Mouse (Mus musculus) hindbrain, embryonic 12.5 days (tissue): Measurements from ENCODE around the gene Nsd2. TPM values are rescaled to one million over a fixed set of nuclear protein-coding genes. Genes with fewer than 3 reads are reported as not detected.
A peak's percentile ranks its signal among the peaks of the same experiment; 100 is the strongest.
"Not testable (repeated sequence)": the region's sequence is repeated elsewhere in the genome, so short reads cannot be mapped to it uniquely, and the experiment has no call there.

ENCODE experiments used
- ATAC-seq: fragments of 200-750 bp; cut with Nextera tagmentation; 2 replicates; pipeline ENCODE4 v1.8.0; 2017; ENCODE audit warnings: moderate TSS enrichment; ENCODE audit not compliant: low FRiP score
- H3K27ac ChIP-seq: fragments of 300-500 bp; sonication (generic); 2 replicates; pipeline ENCODE4 v1.5.1; 2016; ENCODE audit warnings: mild to moderate bottlenecking
- H3K27me3 ChIP-seq: fragments of 300-500 bp; sonication (generic); 2 replicates; pipeline ENCODE4 v1.6.1; 2016; ENCODE audit warnings: mild to moderate bottlenecking
- H3K36me3 ChIP-seq: fragments of 300-500 bp; sonication (generic); 2 replicates; pipeline ENCODE4 v1.6.1; 2016; ENCODE audit warnings: mild to moderate bottlenecking
- H3K4me1 ChIP-seq: fragments of 300-500 bp; sonication (generic); 2 replicates; pipeline ENCODE4 v1.6.1; 2016
- H3K4me2 ChIP-seq: fragments of 300-500 bp; sonication (generic); replicated peaks from 2 replicates; pipeline ENCODE4 v1.6.1; 2016; ENCODE audit warnings: mild to moderate bottlenecking
- H3K4me3 ChIP-seq: fragments of 300-500 bp; sonication (generic); 2 replicates; pipeline ENCODE4 v1.5.1; 2016; ENCODE audit warnings: mild to moderate bottlenecking
- H3K9ac ChIP-seq: fragments of 300-500 bp; sonication (generic); 2 replicates; pipeline ENCODE4 v1.6.1; 2016; ENCODE audit warnings: mild to moderate bottlenecking, moderate library complexity
- H3K9me3 ChIP-seq: fragments of 300-500 bp; sonication (generic); replicated peaks from 2 replicates; pipeline ENCODE4 v1.6.1; 2016; ENCODE audit warnings: mild to moderate bottlenecking
- WGBS: fragments of 180-500 bp; shearing (Covaris S2); methylation state at CpG from one replicate; pipeline ENCODE4 v1.1.7; 2016; 5-methylcytosine and 5-hydroxymethylcytosine counted together
- polyA plus RNA-seq: library from polyadenylated mRNA; unstranded; fragments of >200 nt; fragmentation: Nextera tagmentation; extraction: Ambion mirVana; gene quantifications from 2 replicates; pipeline ENCODE4 v1.2.1, GENCODE M21; 2016

Gene Nsd2
- polyA plus RNA-seq, 1 experiment from 2014 or later: 98.9 TPM

GRCm38 (mm10) chr5:33916616-33917015 is 96.1 kb downstream of the Nsd2 start:
- WGBS: 100% methylated on average over 2 of the region's 2 CpGs
- H3K4me3 ChIP-seq, ATAC-seq, H3K9me3 ChIP-seq, H3K27ac ChIP-seq, H3K4me2 ChIP-seq, H3K27me3 ChIP-seq, H3K4me1 ChIP-seq, H3K9ac ChIP-seq: not testable (repeated sequence)
- peaks cover 62% of the 10 kb centered on the region for H3K36me3 ChIP-seq

GRCm38 (mm10) chr5:33919466-33919865 is 98.9 kb downstream of the Nsd2 start:
- no peak for ATAC-seq
- H3K4me1 ChIP-seq: no peaks in the 10 kb centered on the region
- no peak overlapping the region for H3K27ac ChIP-seq
- H3K9ac ChIP-seq: no peak overlapping the region
- H3K4me3 ChIP-seq: no peak overlapping the region
- H3K9me3 ChIP-seq: no peaks in the 10 kb centered on the region
- no peaks in the 10 kb centered on the region for H3K27me3 ChIP-seq
- H3K4me2 ChIP-seq: no peak overlapping the region
- peaks cover 50% of the 10 kb centered on the region for H3K36me3 ChIP-seq
- 94% methylated on average over 1 of the region's 1 CpGs for WGBS

- 98% methylated on average over 2 of the region's 2 CpGs for WGBS
- no peak for ATAC-seq
- Histone ChIP-seq H3K4me3 (no peak overlapping the region), H3K4me2 (no peak overlapping the region), H3K36me3 (peaks cover 48% of the 10 kb centered on the region), H3K9ac (no peak overlapping the region), H3K27me3 (no peaks in the 10 kb centered on the region), H3K4me1 (no peaks in the 10 kb centered on the region), H3K27ac (no peak overlapping the region), H3K9me3 (no peaks in the 10 kb centered on the region)
These were observed 99.5 kb downstream of the Nsd2 start for GRCm38 (mm10) chr5:33920037-33920436.

DNA sequence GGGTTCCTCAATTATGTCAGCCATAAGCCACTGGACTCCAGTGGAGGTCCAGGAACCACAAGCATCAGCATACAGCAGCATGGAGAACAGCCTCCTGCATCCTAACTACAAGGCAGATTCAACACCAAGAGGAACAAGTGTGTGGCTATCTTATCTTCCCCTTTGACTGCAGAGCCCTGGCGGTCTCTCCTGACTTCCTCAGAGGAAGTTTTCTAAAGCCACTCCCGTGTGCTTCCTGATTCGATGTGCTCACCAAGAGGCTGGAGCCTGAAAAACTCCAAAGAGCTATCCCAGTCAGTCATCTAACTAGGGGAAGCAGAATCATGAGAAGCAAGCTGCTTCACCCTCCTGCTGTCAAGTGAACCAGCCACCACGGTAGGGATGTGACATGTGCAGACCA is 100.4 kb downstream of the Nsd2 start:
- H3K9me3 ChIP-seq: no peaks in the 10 kb centered on the region
- 84% methylated on average over 4 of the region's 4 CpGs for WGBS
- H3K4me2 ChIP-seq: no peak overlapping the region
- no peak for ATAC-seq
- no peak overlapping the region for H3K4me3 ChIP-seq
- peaks cover 39% of the 10 kb centered on the region for H3K36me3 ChIP-seq
- H3K27me3 ChIP-seq: no peaks in the 10 kb centered on the region
- H3K9ac ChIP-seq: no peak overlapping the region
- H3K4me1 ChIP-seq: no peaks in the 10 kb centered on the region
- H3K27ac ChIP-seq: no peak overlapping the region

DNA sequence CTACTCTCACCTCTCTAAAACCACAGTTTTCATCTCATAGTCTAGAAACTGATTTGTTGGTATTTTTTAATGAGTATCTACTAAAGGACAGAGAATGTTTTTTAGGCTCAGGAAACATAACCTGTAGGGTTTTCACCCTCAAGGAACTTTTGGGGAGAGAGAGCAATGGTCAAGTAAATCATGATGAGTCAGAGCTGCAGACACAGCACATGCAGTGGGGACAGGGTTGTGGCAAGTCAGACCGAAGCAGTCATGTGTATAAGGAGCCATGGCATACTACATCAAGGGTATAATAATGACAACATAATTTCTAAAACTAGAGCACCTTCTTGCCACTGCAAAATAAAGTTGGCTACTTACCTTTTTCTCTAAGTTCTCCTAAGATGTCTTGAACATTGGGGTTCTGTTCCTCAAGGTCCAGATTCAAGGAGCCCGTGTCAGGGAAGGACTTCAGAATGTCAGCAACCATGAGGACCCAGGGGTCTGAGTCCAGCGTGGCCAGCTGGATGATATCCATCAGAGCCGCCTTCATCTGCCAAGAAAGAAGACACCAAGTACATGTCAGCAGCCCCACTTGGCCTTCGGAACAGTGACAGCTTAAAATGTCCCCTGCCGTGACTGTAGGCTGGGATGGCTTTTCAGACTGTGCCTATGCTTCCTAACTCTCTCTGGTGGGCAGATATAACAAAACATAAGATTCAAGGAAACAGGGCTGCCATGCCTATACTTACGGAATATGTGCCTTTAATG is 101.1 kb downstream of the Nsd2 start:
- H3K36me3 ChIP-seq: peaks cover 32% of the 10 kb centered on the region
- no peak for ATAC-seq
- 89% methylated on average over 7 of the region's 7 CpGs for WGBS

DNA sequence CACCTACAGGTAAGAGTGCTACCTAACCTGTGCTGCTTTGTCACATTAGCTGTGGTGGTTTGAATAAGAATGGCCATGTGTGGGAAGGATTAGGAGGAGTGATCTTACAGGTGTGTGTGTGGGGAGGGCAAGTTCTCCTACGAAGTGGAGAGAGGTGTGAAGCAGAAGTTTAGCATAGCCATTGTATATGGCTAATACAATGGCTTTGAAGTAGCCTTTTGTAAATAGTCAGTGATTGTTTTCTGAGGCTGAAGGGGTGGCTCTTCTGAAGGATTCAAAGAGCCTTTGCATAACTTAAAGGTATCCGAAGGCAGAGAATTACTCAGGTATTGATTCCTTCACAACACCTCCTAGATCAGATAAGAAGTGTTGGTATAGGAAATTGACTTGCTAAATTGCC is 102.0 kb downstream of the Nsd2 start:
- H3K4me3 ChIP-seq: no peak overlapping the region
- peaks cover 32% of the 10 kb centered on the region for H3K36me3 ChIP-seq
- H3K9ac ChIP-seq: no peak overlapping the region
- H3K27me3 ChIP-seq: no peaks in the 10 kb centered on the region
- H3K4me1 ChIP-seq: no peaks in the 10 kb centered on the region
- H3K4me2 ChIP-seq: no peak overlapping the region
- no peak overlapping the region for H3K27ac ChIP-seq
- H3K9me3 ChIP-seq: no peaks in the 10 kb centered on the region
- ATAC-seq: no peak
- 46% methylated on average over 2 of the region's 2 CpGs for WGBS

More for the DNA sequence above, 101.1 kb downstream of the Nsd2 start:
- Histone ChIP-seq H3K9me3 (no peaks in the 10 kb centered on the region), H3K4me1 (no peaks in the 10 kb centered on the region), H3K27ac (no peak overlapping the region), H3K9ac (no peak overlapping the region), H3K4me2 (no peak overlapping the region), H3K4me3 (no peak overlapping the region), H3K27me3 (no peaks in the 10 kb centered on the region)

GRCm38 (mm10) chr5:33926170-33926569 is 105.6 kb downstream of the Nsd2 start:
- Histone ChIP-seq H3K27ac (no peak overlapping the region), H3K9ac (no peak overlapping the region), H3K4me3 (no peak overlapping the region), H3K9me3 (no peaks in the 10 kb centered on the region; the same call in 1 of the 2 replicates), H3K4me1 (no peaks in the 10 kb centered on the region), H3K27me3 (no peaks in the 10 kb centered on the region), H3K4me2 (no peak overlapping the region), H3K36me3 (peaks cover 36% of the 10 kb centered on the region)
- ATAC-seq: no peak

GRCm38 (mm10) chr5:33932413-33932812 is 111.9 kb downstream of the Nsd2 start:
- Histone ChIP-seq H3K4me3 (no peak overlapping the region), H3K27me3 (no peaks in the 10 kb centered on the region), H3K27ac (no peak overlapping the region), H3K9me3 (no peaks in the 10 kb centered on the region; the same call in 1 of the 2 replicates), H3K4me1 (peaks cover 28% of the 10 kb centered on the region), H3K9ac (no peak overlapping the region), H3K36me3 (peaks cover 35% of the 10 kb centered on the region), H3K4me2 (no peak overlapping the region)
- WGBS: 79% methylated on average over 2 of the region's 2 CpGs
- ATAC-seq: no peak

DNA sequence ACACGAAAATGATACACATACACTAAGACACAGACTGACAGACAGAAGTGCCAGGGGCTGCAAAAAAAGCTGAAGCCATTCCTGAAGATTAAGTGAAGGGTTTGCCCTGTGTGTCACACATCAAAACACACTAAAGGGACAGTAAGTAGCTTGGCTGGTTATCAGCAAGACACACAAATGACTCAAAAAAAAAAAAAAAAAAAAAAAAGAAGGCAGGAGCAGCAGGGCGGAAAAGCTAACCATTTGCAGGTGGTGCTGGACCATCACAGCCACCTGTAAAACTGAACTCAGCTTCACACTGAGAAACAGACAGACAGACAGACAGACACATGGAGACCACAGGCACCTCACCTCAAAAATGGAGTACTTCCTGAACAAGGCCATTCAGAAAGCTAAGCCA is 113.6 kb downstream of the Nsd2 start:
- H3K27me3 ChIP-seq: no peaks in the 10 kb centered on the region
- H3K4me3 ChIP-seq: no peak overlapping the region
- H3K9ac ChIP-seq: no peak overlapping the region
- no peak for ATAC-seq
- H3K36me3 ChIP-seq: peaks cover 23% of the 10 kb centered on the region
- H3K9me3 ChIP-seq: no peaks in the 10 kb centered on the region; the same call in 1 of the 2 replicates
- no peak overlapping the region for H3K27ac ChIP-seq
- WGBS: 95% methylated on average over 2 of the region's 2 CpGs
- H3K4me1 ChIP-seq: peaks cover 28% of the 10 kb centered on the region
- H3K4me2 ChIP-seq: peak overlapping the region; percentile 60

- H3K9me3 ChIP-seq: peaks cover 2% of the 10 kb centered on the region; the same call in 1 of the 2 replicates
- H3K27me3 ChIP-seq: no peaks in the 10 kb centered on the region
- peak overlapping the region; percentile 60 for H3K4me2 ChIP-seq
- H3K4me1 ChIP-seq: peaks cover 28% of the 10 kb centered on the region
- no peak for ATAC-seq
- H3K9ac ChIP-seq: no peak overlapping the region
- 85% methylated on average over 7 of the region's 7 CpGs for WGBS
- no peak overlapping the region for H3K27ac ChIP-seq
- peaks cover 18% of the 10 kb centered on the region for H3K36me3 ChIP-seq
- peak overlapping the region; percentile 65 for H3K4me3 ChIP-seq
These were observed 114.4 kb downstream of the Nsd2 start for GRCm38 (mm10) chr5:33934877-33935276.

GRCm38 (mm10) chr5:33935700-33936111 is 115.2 kb downstream of the Nsd2 start:
- under 1% methylated on average over 38 of the region's 39 CpGs for WGBS
- no peak; the same call in 1 of the 2 replicates for ATAC-seq

GRCm38 (mm10) chr5:33936120-33936707 is 115.7 kb downstream of the Nsd2 start, which contains the start of gene Nelfa:
TSS of gene Nelfa (minus strand) at chr5:33936413.
- H3K4me3 ChIP-seq: peak within 1 kb of the TSS; percentile 65
- no peaks in the 10 kb centered on the region for H3K27me3 ChIP-seq
- H3K27ac ChIP-seq: peak within 1 kb of the TSS; percentile 93
- peaks cover 14% of the 10 kb centered on the region for H3K36me3 ChIP-seq
- H3K9ac ChIP-seq: peak within 1 kb of the TSS; percentile 76
- H3K9me3 ChIP-seq: peaks cover 6% of the 10 kb centered on the region; the same call in 1 of the 2 replicates
- ATAC-seq: peak; percentile 99
- under 1% methylated on average over 61 of the region's 61 CpGs for WGBS
- peaks cover 28% of the 10 kb centered on the region for H3K4me1 ChIP-seq
- peak within 1 kb of the TSS; percentile 60 for H3K4me2 ChIP-seq

More at GRCm38 (mm10) chr5:33935700-33936111, 115.2 kb downstream of the Nsd2 start:
- H3K4me1 ChIP-seq: peaks cover 28% of the 10 kb centered on the region
- H3K9ac ChIP-seq: peak overlapping the region; percentile 76
- H3K27ac ChIP-seq: peak overlapping the region; percentile 93
- peak overlapping the region; percentile 60 for H3K4me2 ChIP-seq
- peaks cover 6% of the 10 kb centered on the region; the same call in 1 of the 2 replicates for H3K9me3 ChIP-seq
- no peaks in the 10 kb centered on the region for H3K27me3 ChIP-seq
- H3K36me3 ChIP-seq: peaks cover 15% of the 10 kb centered on the region
- peak overlapping the region; percentile 65 for H3K4me3 ChIP-seq
